In the genomic region with DNA sequence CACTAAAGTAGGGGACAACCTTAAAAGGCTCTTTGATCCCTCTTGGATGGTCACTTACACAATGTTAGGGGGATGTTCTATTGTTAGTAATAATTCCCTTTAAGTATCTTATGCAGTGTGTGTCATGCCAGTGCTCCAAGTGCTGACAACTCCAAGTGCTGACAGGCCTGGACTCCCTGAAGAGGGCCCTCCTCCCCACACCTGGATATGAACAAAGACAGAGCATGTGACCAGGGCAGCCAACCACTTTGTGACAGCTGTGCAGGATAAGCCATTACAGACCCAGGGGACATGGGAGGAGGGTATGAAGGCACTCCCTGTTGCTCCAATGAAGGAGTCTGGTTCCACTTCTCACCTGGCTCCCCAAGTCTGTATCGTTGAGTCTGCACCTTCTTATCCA, we compare ENCODE assay signal across 28 mouse cellular contexts.
DNase-seq lines count a peak whose midpoint lies in the region; ATAC-seq lines count a peak whose summit lies in the region.
"Had no signal": no experiment of that assay in that cellular context is flagged by ENCODE, and none has a peak within 500 bp of the region (broad histone marks: within the 10 kb centered on the region; RNA-seq: fewer than 3 reads in every experiment).

No protein-coding gene starts in this region.

- no peak for DNase-seq in embryonic facial prominence, embryonic 10.5 days (ENCODE audit: low spot score)
- DNase-seq in heart, embryonic 10.5 days (ENCODE audit: low spot score), result peak; percentile 80
- DNase-seq in heart, postnatal 25 days (ENCODE audit: low spot score), result no peak
- DNase-seq in heart, adult 18-20 months, result no peak
- DNase-seq: adrenal gland, adult 8-10 months; adrenal gland, postnatal 25 days; cerebellum, adult 11-12 months; cerebellum, adult 8-10 months; cerebellum, postnatal 10 days; cerebellum, postnatal 36 days; embryo, embryonic 11 days; forebrain, postnatal 0 days; gastrocnemius, adult 2 months; gastrocnemius, postnatal 14 days; kidney, adult 11 months; kidney, adult 8-10 months had no signal

- ATAC-seq in embryonic facial prominence, embryonic 13.5 days (ENCODE audit: insufficient number of reproducible peaks, insufficient read depth, low FRiP score, low TSS enrichment, low read depth), result 0 out of 2 replicates have a peak, but pooled peaks have one; percentile 26
- 0 out of 2 replicates have a peak, but pooled peaks have one; percentile 43 for ATAC-seq in heart, embryonic 15.5 days (replicated peaks; ENCODE audit: insufficient number of reproducible peaks, insufficient read depth, low FRiP score, low read depth)
- no peak for ATAC-seq in megakaryocyte, adult 5-6 weeks (ENCODE audit: poor library complexity, severe bottlenecking)
- ATAC-seq: activated CD4-positive, CD25-positive, alpha-beta regulatory T cell, adult 4 months; forebrain, embryonic 14.5 days; forebrain, postnatal 0 days; hindbrain, embryonic 16.5 days; intestine, embryonic 15.5 days had no signal

- WGBS in embryonic facial prominence, embryonic 13.5 days, result 69% methylated on average over 1 of the region's 1 CpGs
- 90% methylated on average over 1 of the region's 1 CpGs for WGBS in embryonic facial prominence, embryonic 10.5 days
- 54% methylated on average over 1 of the region's 1 CpGs for WGBS in heart, embryonic 10.5 days
- 54% methylated on average over 1 of the region's 1 CpGs for WGBS in heart, embryonic 15.5 days

- H3K9me3 ChIP-seq in embryonic facial prominence, embryonic 13.5 days, result no peaks in the 10 kb centered on the region
- no peaks in the 10 kb centered on the region for H3K9me3 ChIP-seq in embryonic facial prominence, embryonic 10.5 days
- H3K9me3 ChIP-seq in heart, embryonic 10.5 days, result no peaks in the 10 kb centered on the region
- H3K9me3 ChIP-seq in heart, embryonic 15.5 days (replicated peaks), result no peaks in the 10 kb centered on the region
- peaks cover 16% of the 10 kb centered on the region for H3K9me3 ChIP-seq in megakaryocyte, embryonic 14.5 days
- H3K9me3 ChIP-seq: embryonic facial prominence, embryonic 15.5 days; heart, embryonic 13.5 days; hindbrain, embryonic 10.5 days; hindbrain, embryonic 13.5 days; intestine, embryonic 15.5 days had no signal

- H3K4me1 ChIP-seq in embryonic facial prominence, embryonic 13.5 days, result no peaks in the 10 kb centered on the region
- no peaks in the 10 kb centered on the region for H3K4me1 ChIP-seq in embryonic facial prominence, embryonic 10.5 days
- H3K4me1 ChIP-seq in heart, embryonic 10.5 days, result peaks cover 22% of the 10 kb centered on the region
- H3K4me1 ChIP-seq in heart, embryonic 15.5 days (replicated peaks), result 0 out of 2 replicates have a peak, but pooled peaks cover 8% of the 10 kb centered on the region
- H3K4me1 ChIP-seq in megakaryocyte, embryonic 14.5 days, result no peaks in the 10 kb centered on the region
- H3K4me1 ChIP-seq: embryonic facial prominence, embryonic 15.5 days; hindbrain, embryonic 13.5 days; intestine, embryonic 15.5 days had no signal

- H3K4me3 ChIP-seq in embryonic facial prominence, embryonic 13.5 days, result no peak overlapping the region
- H3K4me3 ChIP-seq in embryonic facial prominence, embryonic 10.5 days, result no peak overlapping the region
- H3K4me3 ChIP-seq in heart, embryonic 10.5 days, result no peak overlapping the region
- no peak overlapping the region for H3K4me3 ChIP-seq in heart, embryonic 15.5 days
- peak overlapping the region; percentile 26 for H3K4me3 ChIP-seq in megakaryocyte, embryonic 14.5 days (replicated peaks)
- H3K4me3 ChIP-seq: embryonic facial prominence, embryonic 15.5 days; gastrocnemius, adult 2 months; heart, embryonic 13.5 days; hindbrain, embryonic 10.5 days; hindbrain, embryonic 13.5 days; intestine, embryonic 15.5 days had no signal

- no peak overlapping the region for H3K27ac ChIP-seq in embryonic facial prominence, embryonic 13.5 days
- H3K27ac ChIP-seq in embryonic facial prominence, embryonic 10.5 days (replicated peaks), result no peak overlapping the region
- peak overlapping the region; percentile 4; the same call in 1 of the 2 replicates for H3K27ac ChIP-seq in heart, embryonic 10.5 days
- H3K27ac ChIP-seq in heart, embryonic 15.5 days, result no peak overlapping the region
- H3K27ac ChIP-seq: embryonic facial prominence, embryonic 15.5 days; gastrocnemius, adult 2 months; heart, embryonic 13.5 days; hindbrain, embryonic 10.5 days; hindbrain, embryonic 13.5 days; intestine, embryonic 15.5 days had no signal

- H3K4me2 ChIP-seq in embryonic facial prominence, embryonic 13.5 days, result no peak overlapping the region
- H3K4me2 ChIP-seq in heart, embryonic 15.5 days, result no peak overlapping the region
- H3K4me2 ChIP-seq: embryonic facial prominence, embryonic 15.5 days; heart, embryonic 13.5 days; hindbrain, embryonic 13.5 days; intestine, embryonic 15.5 days had no signal

- no peaks in the 10 kb centered on the region for H3K36me3 ChIP-seq in embryonic facial prominence, embryonic 13.5 days
- no peaks in the 10 kb centered on the region for H3K36me3 ChIP-seq in embryonic facial prominence, embryonic 10.5 days (replicated peaks)
- H3K36me3 ChIP-seq in heart, embryonic 10.5 days, result no peaks in the 10 kb centered on the region
- H3K36me3 ChIP-seq in heart, embryonic 15.5 days, result no peaks in the 10 kb centered on the region
- H3K36me3 ChIP-seq in megakaryocyte, embryonic 14.5 days (replicated peaks; ENCODE audit: low read length), result no peaks in the 10 kb centered on the region
- H3K36me3 ChIP-seq: embryonic facial prominence, embryonic 15.5 days; heart, embryonic 13.5 days; hindbrain, embryonic 10.5 days; hindbrain, embryonic 13.5 days; intestine, embryonic 15.5 days had no signal

- intact Hi-C loops in heart, postnatal 25 days (cut with DNase I), result no loop called here

- H3K9ac ChIP-seq in embryonic facial prominence, embryonic 13.5 days, result no peak overlapping the region
- H3K9ac ChIP-seq in heart, embryonic 15.5 days, result no peak overlapping the region
- H3K9ac ChIP-seq: embryonic facial prominence, embryonic 15.5 days; forebrain, postnatal 0 days; heart, embryonic 13.5 days; hindbrain, embryonic 13.5 days; intestine, embryonic 15.5 days had no signal

- no peaks in the 10 kb centered on the region for H3K27me3 ChIP-seq in embryonic facial prominence, embryonic 13.5 days
- no peaks in the 10 kb centered on the region for H3K27me3 ChIP-seq in embryonic facial prominence, embryonic 10.5 days (replicated peaks; ENCODE audit: low read depth, poor library complexity, severe bottlenecking)
- H3K27me3 ChIP-seq in heart, embryonic 10.5 days (ENCODE audit: insufficient read depth, poor library complexity, severe bottlenecking), result no peaks in the 10 kb centered on the region
- no peaks in the 10 kb centered on the region for H3K27me3 ChIP-seq in heart, embryonic 15.5 days
- no peaks in the 10 kb centered on the region for H3K27me3 ChIP-seq in megakaryocyte, embryonic 14.5 days (replicated peaks)
- H3K27me3 ChIP-seq: embryonic facial prominence, embryonic 15.5 days; heart, embryonic 13.5 days; hindbrain, embryonic 13.5 days; intestine, embryonic 15.5 days had no signal
